ENCODE assay signal across 16 mouse cellular contexts in the genomic region with DNA sequence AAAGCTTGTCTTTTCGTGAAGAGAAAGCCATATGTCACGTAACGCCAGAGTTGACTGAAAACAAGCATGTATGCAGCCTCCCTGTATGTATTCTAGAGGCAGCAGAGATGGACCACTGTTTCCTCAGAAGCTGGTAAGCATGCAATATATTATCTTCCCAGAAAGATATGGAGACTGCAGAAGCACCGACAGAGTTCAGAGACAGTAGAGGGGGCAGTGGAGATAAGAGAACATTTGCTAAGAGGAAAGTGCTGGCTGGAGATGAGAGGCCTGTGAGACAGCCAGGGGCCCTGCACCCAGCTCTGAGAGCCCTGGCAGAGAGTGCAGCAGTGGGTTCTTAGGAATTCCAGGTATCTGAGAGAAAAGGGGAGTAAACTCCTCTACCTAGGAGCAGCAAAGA.
"Had no signal": no experiment of that assay in that cellular context is flagged by ENCODE, and none has a peak within 500 bp of the region (broad histone marks: within the 10 kb centered on the region; RNA-seq: fewer than 3 reads in every experiment).

No protein-coding gene starts in this region.

- H3K4me2 ChIP-seq: limb, embryonic 13.5 days; lung, embryonic 14.5 days; midbrain, embryonic 13.5 days; neural tube, embryonic 15.5 days had no signal

- H3K9me3 ChIP-seq: limb, embryonic 13.5 days; midbrain, embryonic 13.5 days; neural tube, embryonic 15.5 days had no signal

- H3K9ac ChIP-seq: limb, embryonic 13.5 days; liver, embryonic 14.5 days; lung, embryonic 14.5 days; midbrain, embryonic 13.5 days; neural tube, embryonic 15.5 days had no signal

- H3K36me3 ChIP-seq: limb, embryonic 13.5 days; midbrain, embryonic 13.5 days; neural tube, embryonic 15.5 days had no signal

- H3K27me3 ChIP-seq: midbrain, embryonic 13.5 days; neural tube, embryonic 15.5 days had no signal

- H3K27ac ChIP-seq: limb, embryonic 13.5 days; liver, embryonic 14.5 days; midbrain, embryonic 13.5 days; neural tube, embryonic 15.5 days; stomach, postnatal 0 days had no signal

- ATAC-seq: intestine, postnatal 0 days; midbrain, embryonic 13.5 days had no signal

- H3K4me1 ChIP-seq: midbrain, embryonic 13.5 days had no signal

- DNase-seq: kidney, adult 8-10 months; kidney, postnatal 25 days; left cerebral cortex, postnatal 4 days; lung, embryonic 14.5 days; lung, postnatal 10 days; lung, postnatal 4 days; right cerebral cortex, adult 18-20 months; right cerebral cortex, postnatal 25 days; thymus, postnatal 4 days had no signal

- H3K4me3 ChIP-seq: limb, embryonic 13.5 days; midbrain, embryonic 13.5 days; myocyte; neural tube, embryonic 15.5 days had no signal
